Mouse (Mus musculus): ENCODE results near the gene E130309D02Rik.

GRCm38 (mm10) chr5:143335089-143335460, 19.9 kb upstream of the E130309D02Rik start:
- TF ChIP-seq CTCF (IDR thresholded peaks at IDR 0.05; ENCODE audit: low read depth, low read length) (no peak), POLR2A (IDR thresholded peaks at IDR 0.05; ENCODE audit: insufficient read depth, low read length) (no peak), EP300 (IDR thresholded peaks at IDR 0.05; ENCODE audit: insufficient read depth, low read depth, low read length) (no peak)

Data from ES-Bruce4 (cell line).